Mouse (Mus musculus): ENCODE data around the gene Kcnj6.

DNA sequence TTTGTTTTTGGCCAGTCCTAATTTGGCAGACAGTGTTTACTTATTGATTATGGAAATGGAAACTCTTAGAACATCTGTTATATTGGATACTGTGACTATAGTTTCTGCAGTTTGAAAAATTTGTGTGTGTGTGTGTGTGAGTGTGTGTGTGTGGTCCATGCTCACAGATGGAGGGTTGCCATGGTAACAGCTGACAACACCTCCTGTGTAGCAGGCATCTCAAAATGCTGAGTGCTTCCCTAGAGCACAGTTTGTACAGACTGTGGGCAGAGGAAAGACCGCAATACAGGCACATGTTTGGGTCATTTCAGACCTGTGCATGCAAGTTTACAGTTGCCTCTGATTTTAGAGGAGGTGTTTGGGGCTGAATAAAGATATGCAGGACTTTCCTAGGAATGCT, 244.0 kb downstream of the Kcnj6 start:
- TF ChIP-seq POLR2A (IDR thresholded peaks at IDR 0.05; ENCODE audit: insufficient read length, low read depth) (no peak), E2F4 (IDR thresholded peaks at IDR 0.05; ENCODE audit: insufficient read depth) (no peak), MAX (IDR thresholded peaks at IDR 0.05; ENCODE audit: low read depth) (no peak), TCF3 (IDR thresholded peaks at IDR 0.05; ENCODE audit: insufficient read length, low read depth) (no peak), REST (IDR thresholded peaks at IDR 0.05; ENCODE audit: insufficient read depth, insufficient read length) (no peak)

Data from myocyte (in vitro differentiated cells).